Mouse (Mus musculus): ENCODE measurements around the gene Scgb3a1. TPM values are rescaled to one million over a fixed set of nuclear protein-coding genes. Genes with fewer than 3 reads are reported as not detected.

The Scgb3a1 gene
- polyA plus RNA-seq, 1 experiment from 2014 or later, result not detected

DNA sequence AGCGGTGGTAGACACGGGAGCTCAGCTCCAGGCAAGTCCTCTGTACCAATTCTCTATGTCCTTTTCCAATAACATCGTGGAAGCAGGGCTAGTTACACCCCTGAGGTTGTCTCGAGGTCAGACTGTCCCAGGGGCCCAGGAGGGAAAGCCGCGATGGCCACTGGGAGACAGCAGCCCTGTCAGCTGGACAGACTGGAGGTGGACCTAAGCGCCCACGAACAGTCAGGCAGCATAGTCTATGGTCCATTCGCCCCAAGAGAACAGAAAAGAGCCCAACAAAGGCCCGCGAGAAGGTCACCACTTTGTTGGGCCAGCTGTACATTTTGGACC is 10.4 kb upstream of the Scgb3a1 start:
- H3K9me3 ChIP-seq (replicated peaks; ENCODE audit: control insufficient read depth, low read length), result no peaks in the 10 kb centered on the region
- peak; percentile 41 for ATAC-seq (ENCODE audit: low read depth)
- peaks cover 28% of the 10 kb centered on the region for H3K4me1 ChIP-seq (ENCODE audit: control insufficient read depth, low read depth, low read length)
- no peaks in the 10 kb centered on the region for H3K36me3 ChIP-seq (ENCODE audit: control insufficient read depth, insufficient read depth)
- no peak overlapping the region for H3K9ac ChIP-seq (ENCODE audit: low read depth, low read length)
- no peak overlapping the region for H3K27ac ChIP-seq (ENCODE audit: low read length)
- peak overlapping the region; percentile 29 for H3K4me3 ChIP-seq (ENCODE audit: low read depth, low read length)
- peak overlapping the region; percentile 54 for H3K4me2 ChIP-seq (ENCODE audit: low read depth, low read length)
- WGBS (ENCODE audit: insufficient replicate concordance), result 33% methylated on average over 11 of the region's 11 CpGs
- H3K27me3 ChIP-seq (ENCODE audit: control insufficient read depth, insufficient read depth, low read depth, low read length), result no peaks in the 10 kb centered on the region

DNA sequence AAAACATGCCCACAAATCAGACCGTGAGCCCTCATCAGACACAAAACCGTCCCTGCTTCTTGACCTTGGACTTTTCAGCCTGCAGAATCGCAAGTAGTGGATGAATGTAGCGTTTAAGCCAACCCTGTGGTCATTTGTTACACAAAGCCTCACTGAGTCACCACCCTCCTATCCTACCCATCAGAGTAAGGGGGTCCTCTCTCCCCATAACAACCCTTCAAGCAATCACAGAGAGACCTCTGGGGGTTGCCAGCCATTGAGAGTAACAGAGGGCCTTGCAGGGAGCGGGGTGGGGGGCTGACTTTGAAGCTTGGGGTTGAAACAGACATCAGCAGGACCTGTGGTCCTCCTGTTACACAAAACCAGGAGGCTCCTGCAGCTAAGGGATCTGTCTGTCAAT is 8.8 kb upstream of the Scgb3a1 start:
- WGBS (ENCODE audit: insufficient replicate concordance), result 71% methylated on average over 5 of the region's 5 CpGs

GRCm38 (mm10) chr11:49655501-49655900 is 7.9 kb upstream of the Scgb3a1 start:
- H3K4me1 ChIP-seq (ENCODE audit: control insufficient read depth, low read depth, low read length), result peaks cover 27% of the 10 kb centered on the region
- H3K9me3 ChIP-seq (replicated peaks; ENCODE audit: control insufficient read depth, low read length), result no peaks in the 10 kb centered on the region
- no peak overlapping the region for H3K4me2 ChIP-seq (ENCODE audit: low read depth, low read length)
- H3K36me3 ChIP-seq (ENCODE audit: control insufficient read depth, insufficient read depth), result no peaks in the 10 kb centered on the region
- no peak overlapping the region for H3K9ac ChIP-seq (ENCODE audit: low read depth, low read length)
- ATAC-seq (ENCODE audit: low read depth), result no peak
- H3K4me3 ChIP-seq (ENCODE audit: low read depth, low read length), result no peak overlapping the region
- no peaks in the 10 kb centered on the region for H3K27me3 ChIP-seq (ENCODE audit: control insufficient read depth, insufficient read depth, low read depth, low read length)
- no peak overlapping the region for H3K27ac ChIP-seq (ENCODE audit: low read length)

More for the DNA sequence above, 8.8 kb upstream of the Scgb3a1 start:
- ATAC-seq (ENCODE audit: low read depth), result no peak
- H3K36me3 ChIP-seq (ENCODE audit: control insufficient read depth, insufficient read depth), result no peaks in the 10 kb centered on the region
- no peak overlapping the region for H3K4me2 ChIP-seq (ENCODE audit: low read depth, low read length)
- H3K9me3 ChIP-seq (replicated peaks; ENCODE audit: control insufficient read depth, low read length), result no peaks in the 10 kb centered on the region
- H3K27ac ChIP-seq (ENCODE audit: low read length), result no peak overlapping the region
- no peak overlapping the region for H3K4me3 ChIP-seq (ENCODE audit: low read depth, low read length)
- peaks cover 28% of the 10 kb centered on the region for H3K4me1 ChIP-seq (ENCODE audit: control insufficient read depth, low read depth, low read length)
- H3K27me3 ChIP-seq (ENCODE audit: control insufficient read depth, insufficient read depth, low read depth, low read length), result no peaks in the 10 kb centered on the region
- no peak overlapping the region for H3K9ac ChIP-seq (ENCODE audit: low read depth, low read length)

DNA sequence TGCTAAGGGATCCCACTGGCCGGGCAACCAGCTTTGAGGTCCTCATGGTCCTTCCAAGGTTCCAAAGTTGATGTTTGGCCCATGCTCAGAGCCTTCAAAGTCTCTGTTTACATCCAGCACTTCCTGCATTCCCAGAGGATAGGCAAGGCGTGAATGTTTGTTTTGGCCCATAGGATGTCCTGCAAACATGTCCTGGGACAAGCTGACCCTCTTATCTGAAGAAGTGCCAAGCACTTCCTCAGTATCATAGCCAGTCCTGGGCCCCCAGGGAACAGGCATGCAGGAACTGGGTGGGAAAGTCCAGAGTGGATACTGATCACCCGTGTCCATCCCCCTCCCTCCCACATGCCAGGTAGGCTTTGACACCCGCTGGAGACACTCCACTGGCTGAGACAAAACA is 5.3 kb upstream of the Scgb3a1 start:
- WGBS (ENCODE audit: insufficient replicate concordance), result 46% methylated on average over 4 of the region's 4 CpGs
- H3K9me3 ChIP-seq (replicated peaks; ENCODE audit: control insufficient read depth, low read length), result no peaks in the 10 kb centered on the region
- H3K36me3 ChIP-seq (ENCODE audit: control insufficient read depth, insufficient read depth), result no peaks in the 10 kb centered on the region
- no peak overlapping the region for H3K27ac ChIP-seq (ENCODE audit: low read length)
- H3K4me2 ChIP-seq (ENCODE audit: low read depth, low read length), result no peak overlapping the region
- peaks cover 2% of the 10 kb centered on the region for H3K4me1 ChIP-seq (ENCODE audit: control insufficient read depth, low read depth, low read length)
- no peak overlapping the region for H3K4me3 ChIP-seq (ENCODE audit: low read depth, low read length)
- no peak overlapping the region for H3K9ac ChIP-seq (ENCODE audit: low read depth, low read length)
- ATAC-seq (ENCODE audit: low read depth), result no peak
- no peaks in the 10 kb centered on the region for H3K27me3 ChIP-seq (ENCODE audit: control insufficient read depth, insufficient read depth, low read depth, low read length)

DNA sequence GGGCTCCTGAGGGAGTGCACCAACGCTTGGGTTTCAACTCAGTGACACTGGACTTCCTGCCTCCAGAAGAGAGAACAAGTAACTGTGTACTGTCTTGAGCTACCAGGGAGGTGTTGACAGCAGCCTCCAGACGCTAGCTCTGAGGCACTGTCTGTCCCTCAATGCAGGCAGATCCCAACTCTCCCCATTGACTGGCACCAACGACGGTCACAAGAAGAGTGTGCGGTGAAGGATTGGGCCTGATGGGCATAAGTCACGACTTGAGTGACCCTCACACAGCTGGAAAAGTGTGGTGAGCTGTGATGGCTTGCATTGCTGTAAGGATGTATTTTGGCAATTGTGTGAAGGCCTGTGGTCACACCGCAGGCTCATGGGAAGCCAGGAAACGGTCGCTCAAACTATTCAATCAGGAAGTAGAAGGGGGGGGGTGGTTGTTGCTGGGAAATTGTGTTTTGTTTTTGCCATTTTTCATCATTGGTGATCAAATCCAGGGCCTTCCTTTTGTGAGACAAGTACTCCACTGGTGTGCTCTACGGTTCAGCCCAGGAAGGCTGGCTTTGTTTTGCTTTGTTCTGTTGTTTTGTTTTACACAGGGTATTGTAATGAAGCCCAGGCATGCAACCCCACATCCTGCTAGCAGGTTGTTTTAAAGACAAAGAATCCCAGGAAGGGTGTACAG is 4.5 kb upstream of the Scgb3a1 start:
- no peaks in the 10 kb centered on the region for H3K9me3 ChIP-seq (replicated peaks; ENCODE audit: control insufficient read depth, low read length)
- 0 out of 2 replicates have a peak overlapping the region, but pooled peaks have one; percentile 29 for H3K27ac ChIP-seq (ENCODE audit: low read length)
- no peaks in the 10 kb centered on the region for H3K27me3 ChIP-seq (ENCODE audit: control insufficient read depth, insufficient read depth, low read depth, low read length)
- no peak overlapping the region for H3K4me2 ChIP-seq (ENCODE audit: low read depth, low read length)
- no peak overlapping the region for H3K4me3 ChIP-seq (ENCODE audit: low read depth, low read length)
- WGBS (ENCODE audit: insufficient replicate concordance), result 21% methylated on average over 10 of the region's 10 CpGs
- no peaks in the 10 kb centered on the region for H3K36me3 ChIP-seq (ENCODE audit: control insufficient read depth, insufficient read depth)
- H3K9ac ChIP-seq (ENCODE audit: low read depth, low read length), result no peak overlapping the region
- no peak for ATAC-seq (ENCODE audit: low read depth)
- H3K4me1 ChIP-seq (ENCODE audit: control insufficient read depth, low read depth, low read length), result no peaks in the 10 kb centered on the region

DNA sequence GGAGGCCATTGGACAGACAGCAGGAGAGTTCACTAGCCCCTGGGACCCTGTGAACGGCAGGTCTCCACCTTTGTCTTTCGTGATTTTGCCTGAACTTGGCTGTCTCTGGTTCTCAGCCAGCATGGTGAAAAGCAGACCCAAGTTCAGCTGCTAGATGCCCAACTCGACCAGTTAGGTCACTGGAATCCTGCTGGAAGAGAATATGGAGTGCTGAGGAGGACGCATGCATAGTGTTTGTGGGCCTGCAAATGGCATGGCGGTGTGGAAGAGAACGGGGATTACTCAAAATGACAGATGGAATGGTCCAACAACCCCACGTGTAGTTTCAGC is 4.0 kb upstream of the Scgb3a1 start:
- Histone ChIP-seq H3K4me1 (ENCODE audit: control insufficient read depth, low read depth, low read length) (no peaks in the 10 kb centered on the region), H3K27me3 (ENCODE audit: control insufficient read depth, insufficient read depth, low read depth, low read length) (no peaks in the 10 kb centered on the region), H3K9ac (ENCODE audit: low read depth, low read length) (no peak overlapping the region), H3K9me3 (replicated peaks; ENCODE audit: control insufficient read depth, low read length) (no peaks in the 10 kb centered on the region), H3K27ac (ENCODE audit: low read length) (no peak overlapping the region), H3K4me2 (ENCODE audit: low read depth, low read length) (no peak overlapping the region), H3K4me3 (ENCODE audit: low read depth, low read length) (no peak overlapping the region), H3K36me3 (ENCODE audit: control insufficient read depth, insufficient read depth) (no peaks in the 10 kb centered on the region)
- 48% methylated on average over 7 of the region's 7 CpGs for WGBS (ENCODE audit: insufficient replicate concordance)
- ATAC-seq (ENCODE audit: low read depth), result no peak

DNA sequence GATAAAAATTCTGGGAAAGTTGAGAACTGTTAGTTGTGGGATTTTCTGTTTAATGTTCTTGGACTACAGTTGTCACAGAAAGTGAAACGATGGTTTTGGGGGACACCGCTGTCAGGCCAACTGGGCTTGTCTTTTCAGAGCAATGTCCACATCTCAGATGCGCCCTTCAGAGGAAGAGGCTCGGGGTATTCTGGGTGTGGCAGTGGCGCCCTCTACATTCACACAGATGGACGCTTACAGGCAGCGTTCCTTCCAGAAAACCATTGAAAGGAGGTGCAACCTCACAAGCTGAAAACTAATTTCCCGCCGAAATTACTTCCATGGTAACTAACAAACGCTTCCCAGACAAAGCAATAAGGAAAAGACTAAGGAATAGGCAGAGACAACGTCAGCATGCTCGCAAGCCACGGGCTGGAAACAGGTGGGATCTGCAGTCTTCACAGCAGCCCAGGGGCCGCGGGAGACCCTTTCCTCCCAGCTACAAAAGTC is 1.1 kb upstream of the Scgb3a1 start:
- ATAC-seq (ENCODE audit: low read depth), result no peak
- H3K9ac ChIP-seq (ENCODE audit: low read depth, low read length), result no peak overlapping the region
- no peaks in the 10 kb centered on the region for H3K4me1 ChIP-seq (ENCODE audit: control insufficient read depth, low read depth, low read length)
- 41% methylated on average over 15 of the region's 15 CpGs for WGBS (ENCODE audit: insufficient replicate concordance)
- H3K27me3 ChIP-seq (ENCODE audit: control insufficient read depth, insufficient read depth, low read depth, low read length), result no peaks in the 10 kb centered on the region
- no peaks in the 10 kb centered on the region for H3K36me3 ChIP-seq (ENCODE audit: control insufficient read depth, insufficient read depth)
- no peak overlapping the region for H3K4me3 ChIP-seq (ENCODE audit: low read depth, low read length)
- H3K4me2 ChIP-seq (ENCODE audit: low read depth, low read length), result no peak overlapping the region
- no peak overlapping the region for H3K27ac ChIP-seq (ENCODE audit: low read length)
- H3K9me3 ChIP-seq (replicated peaks; ENCODE audit: control insufficient read depth, low read length), result no peaks in the 10 kb centered on the region

GRCm38 (mm10) chr11:49664262-49665140 is 1.1 kb downstream of the Scgb3a1 start:
- 57% methylated on average over 12 of the region's 12 CpGs for WGBS (ENCODE audit: insufficient replicate concordance)
- H3K9ac ChIP-seq (ENCODE audit: low read depth, low read length), result no peak overlapping the region
- ATAC-seq (ENCODE audit: low read depth), result no peak

DNA sequence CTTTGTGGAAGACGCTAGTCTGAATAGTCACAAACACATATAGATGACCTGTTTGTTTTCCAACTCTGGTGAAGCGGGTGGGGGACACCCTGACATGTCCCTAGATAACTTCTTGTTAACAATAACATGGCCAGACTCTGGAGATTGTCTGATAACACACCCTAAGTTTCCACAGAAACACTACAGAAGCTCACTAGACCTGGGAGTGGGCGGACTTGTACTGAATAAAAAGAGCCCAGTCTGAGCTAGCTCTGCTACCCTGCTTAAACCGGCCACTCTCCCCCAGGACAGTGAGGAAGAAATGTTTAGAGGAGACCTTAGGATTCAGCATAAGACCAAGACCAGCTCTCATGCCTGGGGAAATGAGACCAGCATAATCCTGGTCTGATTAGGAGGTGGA is 2.1 kb downstream of the Scgb3a1 start:
- no peak overlapping the region for H3K4me3 ChIP-seq (ENCODE audit: low read depth, low read length)
- H3K36me3 ChIP-seq (ENCODE audit: control insufficient read depth, insufficient read depth), result peaks cover 8% of the 10 kb centered on the region
- H3K27me3 ChIP-seq (ENCODE audit: control insufficient read depth, insufficient read depth, low read depth, low read length), result no peaks in the 10 kb centered on the region
- H3K9ac ChIP-seq (ENCODE audit: low read depth, low read length), result no peak overlapping the region
- H3K4me1 ChIP-seq (ENCODE audit: control insufficient read depth, low read depth, low read length), result no peaks in the 10 kb centered on the region
- no peak for ATAC-seq (ENCODE audit: low read depth)
- no peak overlapping the region for H3K4me2 ChIP-seq (ENCODE audit: low read depth, low read length)
- 48% methylated on average over 4 of the region's 4 CpGs for WGBS (ENCODE audit: insufficient replicate concordance)
- H3K27ac ChIP-seq (ENCODE audit: low read length), result no peak overlapping the region
- no peaks in the 10 kb centered on the region for H3K9me3 ChIP-seq (replicated peaks; ENCODE audit: control insufficient read depth, low read length)

More at GRCm38 (mm10) chr11:49664262-49665140, 1.1 kb downstream of the Scgb3a1 start:
- Histone ChIP-seq H3K27me3 (ENCODE audit: control insufficient read depth, insufficient read depth, low read depth, low read length) (no peaks in the 10 kb centered on the region), H3K36me3 (ENCODE audit: control insufficient read depth, insufficient read depth) (peaks cover 8% of the 10 kb centered on the region), H3K27ac (ENCODE audit: low read length) (no peak overlapping the region), H3K4me1 (ENCODE audit: control insufficient read depth, low read depth, low read length) (no peaks in the 10 kb centered on the region), H3K4me3 (ENCODE audit: low read depth, low read length) (no peak overlapping the region), H3K9me3 (replicated peaks; ENCODE audit: control insufficient read depth, low read length) (no peaks in the 10 kb centered on the region), H3K4me2 (ENCODE audit: low read depth, low read length) (no peak overlapping the region)

All from liver, embryonic 16.5 days (tissue).